Mouse (Mus musculus): ENCODE data around the gene Prg4. TPM values are rescaled to one million over a fixed set of nuclear protein-coding genes. Genes with fewer than 3 reads are reported as not detected.

The Prg4 gene
- 0.74 and 0.87 TPM in 2 replicates for polyA plus RNA-seq (2014; fragmentation: Nextera tagmentation; extraction: Ambion mirVana)

DNA sequence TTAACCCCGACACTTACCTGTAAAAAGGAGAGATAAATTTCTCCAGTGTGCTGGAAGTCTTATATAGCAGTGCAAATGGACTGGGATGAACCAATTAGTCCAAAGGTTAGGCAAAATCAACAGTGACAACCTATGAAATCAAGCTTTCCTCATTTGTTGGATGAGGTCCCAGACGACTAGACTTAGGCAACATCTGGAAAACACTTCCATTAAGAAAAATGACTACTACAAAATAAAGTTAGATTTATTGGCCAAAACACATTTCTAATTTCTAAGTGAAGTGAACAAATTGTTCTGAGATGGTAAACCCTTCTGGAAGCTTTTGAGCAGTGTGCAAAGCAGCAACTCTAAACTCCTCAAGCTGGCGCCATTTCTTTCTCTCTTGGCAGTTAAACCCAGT lies at the start of gene Prg4:
TSS of gene Prg4 (minus strand) at position 34 of the 400 bp plus-strand sequence.
- H3K9ac ChIP-seq (replicated peaks; ENCODE audit: low read length) = no peak within 1 kb of the TSS
- H3K4me2 ChIP-seq (ENCODE audit: low read length) = no peak within 1 kb of the TSS
- DNase-seq (no peak), ATAC-seq (ENCODE audit: low FRiP score, low TSS enrichment) (no peak)
- no peak within 1 kb of the TSS for H3K27ac ChIP-seq (replicated peaks; ENCODE audit: low read depth, low read length)
- WGBS = 95% methylated on average over 3 of the region's 3 CpGs
- H3K9me3 ChIP-seq (ENCODE audit: control insufficient read depth, low read length) = no peaks in the 10 kb centered on the region
- H3K4me1 ChIP-seq (ENCODE audit: control insufficient read depth, insufficient read depth, low read length) = no peaks in the 10 kb centered on the region
- no peak within 1 kb of the TSS for H3K4me3 ChIP-seq (replicated peaks; ENCODE audit: low read depth, low read length)
- H3K27me3 ChIP-seq (ENCODE audit: control insufficient read depth, insufficient read depth, low read length) = no peaks in the 10 kb centered on the region
- H3K36me3 ChIP-seq (ENCODE audit: control insufficient read depth, insufficient read depth, low read length) = no peaks in the 10 kb centered on the region

GRCm38 (mm10) chr1:150513041-150513440 lies 47.1 kb upstream of the Prg4 start:
- Histone ChIP-seq H3K4me1 (ENCODE audit: control insufficient read depth, insufficient read depth, low read length) (no peaks in the 10 kb centered on the region), H3K27ac (replicated peaks; ENCODE audit: low read depth, low read length) (no peak overlapping the region), H3K4me3 (replicated peaks; ENCODE audit: low read depth, low read length) (no peak overlapping the region), H3K27me3 (ENCODE audit: control insufficient read depth, insufficient read depth, low read length) (no peaks in the 10 kb centered on the region), H3K4me2 (ENCODE audit: low read length) (no peak overlapping the region), H3K36me3 (ENCODE audit: control insufficient read depth, insufficient read depth, low read length) (no peaks in the 10 kb centered on the region), H3K9ac (replicated peaks; ENCODE audit: low read length) (no peak overlapping the region), H3K9me3 (ENCODE audit: control insufficient read depth, low read length) (no peaks in the 10 kb centered on the region)
- DNase-seq = no peak
- WGBS = 90% methylated on average over 2 of the region's 2 CpGs
- no peak for ATAC-seq (ENCODE audit: low FRiP score, low TSS enrichment)

DNA sequence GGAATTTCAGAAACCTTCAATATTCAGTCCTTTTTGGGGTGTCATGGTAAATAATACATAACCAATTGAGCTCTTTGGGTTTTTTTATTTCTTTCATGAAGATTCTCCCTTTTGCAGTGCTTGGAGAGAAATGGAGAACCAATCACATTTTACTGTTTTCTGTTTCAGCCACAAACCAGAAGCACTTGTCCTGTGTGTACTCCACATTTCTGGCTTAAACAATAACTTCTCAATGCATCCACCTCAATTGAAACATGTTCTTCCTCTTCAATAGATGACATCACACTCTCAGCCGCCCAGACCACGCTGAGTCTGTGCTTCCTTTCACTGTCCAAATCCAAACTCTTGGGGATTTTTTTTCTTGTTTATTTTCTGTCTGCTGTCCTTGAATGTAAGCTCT lies 39.8 kb upstream of the Prg4 start:
- no peak overlapping the region for H3K27ac ChIP-seq (replicated peaks; ENCODE audit: low read depth, low read length)
- H3K4me1 ChIP-seq (ENCODE audit: control insufficient read depth, insufficient read depth, low read length) = no peaks in the 10 kb centered on the region
- no peak overlapping the region for H3K4me3 ChIP-seq (replicated peaks; ENCODE audit: low read depth, low read length)
- no peaks in the 10 kb centered on the region for H3K27me3 ChIP-seq (ENCODE audit: control insufficient read depth, insufficient read depth, low read length)
- no peak overlapping the region for H3K4me2 ChIP-seq (ENCODE audit: low read length)
- H3K36me3 ChIP-seq (ENCODE audit: control insufficient read depth, insufficient read depth, low read length) = no peaks in the 10 kb centered on the region
- DNase-seq (no peak), ATAC-seq (ENCODE audit: low FRiP score, low TSS enrichment) (no peak)
- 73% methylated on average over 2 of the region's 2 CpGs for WGBS
- no peak overlapping the region for H3K9ac ChIP-seq (replicated peaks; ENCODE audit: low read length)
- H3K9me3 ChIP-seq (ENCODE audit: control insufficient read depth, low read length) = no peaks in the 10 kb centered on the region

- H3K27me3 ChIP-seq (ENCODE audit: control insufficient read depth, insufficient read depth, low read length) = no peaks in the 10 kb centered on the region
- H3K9me3 ChIP-seq (ENCODE audit: control insufficient read depth, low read length) = peaks cover 7% of the 10 kb centered on the region; the same call in 1 of the 2 replicates
- WGBS = 92% methylated on average over 4 of the region's 4 CpGs
- H3K9ac ChIP-seq (replicated peaks; ENCODE audit: low read length) = no peak overlapping the region
- no peaks in the 10 kb centered on the region for H3K36me3 ChIP-seq (ENCODE audit: control insufficient read depth, insufficient read depth, low read length)
- ATAC-seq (ENCODE audit: low FRiP score, low TSS enrichment) (no peak), DNase-seq (no peak)
- H3K4me2 ChIP-seq (ENCODE audit: low read length) = no peak overlapping the region
- H3K4me1 ChIP-seq (ENCODE audit: control insufficient read depth, insufficient read depth, low read length) = no peaks in the 10 kb centered on the region
- no peak overlapping the region for H3K27ac ChIP-seq (replicated peaks; ENCODE audit: low read depth, low read length)
- no peak overlapping the region for H3K4me3 ChIP-seq (replicated peaks; ENCODE audit: low read depth, low read length)
Measured at GRCm38 (mm10) chr1:150503321-150503720, 37.4 kb upstream of the Prg4 start.

GRCm38 (mm10) chr1:150498177-150498576 lies 32.2 kb upstream of the Prg4 start:
- Histone ChIP-seq H3K27me3 (ENCODE audit: control insufficient read depth, insufficient read depth, low read length) (no peaks in the 10 kb centered on the region), H3K36me3 (ENCODE audit: control insufficient read depth, insufficient read depth, low read length) (no peaks in the 10 kb centered on the region), H3K4me3 (replicated peaks; ENCODE audit: low read depth, low read length) (no peak overlapping the region), H3K9ac (replicated peaks; ENCODE audit: low read length) (no peak overlapping the region), H3K4me1 (ENCODE audit: control insufficient read depth, insufficient read depth, low read length) (no peaks in the 10 kb centered on the region), H3K4me2 (ENCODE audit: low read length) (no peak overlapping the region), H3K9me3 (ENCODE audit: control insufficient read depth, low read length) (peaks cover 10% of the 10 kb centered on the region; the same call in 1 of the 2 replicates), H3K27ac (replicated peaks; ENCODE audit: low read depth, low read length) (no peak overlapping the region)
- WGBS = 91% methylated on average over 2 of the region's 2 CpGs
- ATAC-seq (ENCODE audit: low FRiP score, low TSS enrichment) (no peak), DNase-seq (no peak)

- no peaks in the 10 kb centered on the region for H3K4me1 ChIP-seq (ENCODE audit: control insufficient read depth, insufficient read depth, low read length)
- WGBS = 74% methylated on average over 2 of the region's 2 CpGs
- H3K9me3 ChIP-seq (ENCODE audit: control insufficient read depth, low read length) = peaks cover 10% of the 10 kb centered on the region; the same call in 1 of the 2 replicates
- H3K27me3 ChIP-seq (ENCODE audit: control insufficient read depth, insufficient read depth, low read length) = no peaks in the 10 kb centered on the region
- H3K9ac ChIP-seq (replicated peaks; ENCODE audit: low read length) = no peak overlapping the region
- ATAC-seq (ENCODE audit: low FRiP score, low TSS enrichment) = no peak
- no peak for DNase-seq
- H3K27ac ChIP-seq (replicated peaks; ENCODE audit: low read depth, low read length) = no peak overlapping the region
- H3K36me3 ChIP-seq (ENCODE audit: control insufficient read depth, insufficient read depth, low read length) = no peaks in the 10 kb centered on the region
- H3K4me2 ChIP-seq (ENCODE audit: low read length) = no peak overlapping the region
- H3K4me3 ChIP-seq (replicated peaks; ENCODE audit: low read depth, low read length) = no peak overlapping the region
Measured at GRCm38 (mm10) chr1:150497690-150498089, 31.7 kb upstream of the Prg4 start.

- no peak overlapping the region for H3K4me3 ChIP-seq (replicated peaks; ENCODE audit: low read depth, low read length)
- no peak overlapping the region for H3K27ac ChIP-seq (replicated peaks; ENCODE audit: low read depth, low read length)
- no peak overlapping the region for H3K4me2 ChIP-seq (ENCODE audit: low read length)
- H3K4me1 ChIP-seq (ENCODE audit: control insufficient read depth, insufficient read depth, low read length) = no peaks in the 10 kb centered on the region
- DNase-seq (no peak), ATAC-seq (ENCODE audit: low FRiP score, low TSS enrichment) (no peak)
- no peaks in the 10 kb centered on the region for H3K27me3 ChIP-seq (ENCODE audit: control insufficient read depth, insufficient read depth, low read length)
- peaks cover 10% of the 10 kb centered on the region; the same call in 1 of the 2 replicates for H3K9me3 ChIP-seq (ENCODE audit: control insufficient read depth, low read length)
- 86% methylated on average over 6 of the region's 6 CpGs for WGBS
- H3K9ac ChIP-seq (replicated peaks; ENCODE audit: low read length) = no peak overlapping the region
- H3K36me3 ChIP-seq (ENCODE audit: control insufficient read depth, insufficient read depth, low read length) = no peaks in the 10 kb centered on the region
Measured at GRCm38 (mm10) chr1:150496626-150497302, 30.8 kb upstream of the Prg4 start.

DNA sequence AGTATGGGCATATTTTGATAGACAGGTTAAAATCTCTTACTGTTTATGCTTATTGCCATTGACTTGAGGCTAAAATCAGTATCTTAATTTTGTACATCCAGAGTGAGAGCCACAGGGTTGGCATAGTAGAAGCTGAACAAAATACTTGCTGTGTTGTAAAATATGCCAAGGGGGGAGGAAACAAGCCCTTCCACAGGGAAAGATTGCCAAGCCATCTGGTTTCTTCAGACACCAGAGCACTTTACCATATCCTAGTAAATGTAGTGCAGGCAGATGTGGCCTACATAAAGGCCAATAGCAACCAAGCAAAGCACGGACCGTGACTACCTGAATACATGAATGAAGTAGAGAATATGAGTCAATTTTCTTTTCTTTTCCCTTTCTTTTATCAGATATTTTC lies 23.2 kb upstream of the Prg4 start:
- Histone ChIP-seq H3K4me3 (replicated peaks; ENCODE audit: low read depth, low read length) (no peak overlapping the region), H3K9me3 (ENCODE audit: control insufficient read depth, low read length) (no peaks in the 10 kb centered on the region), H3K27me3 (ENCODE audit: control insufficient read depth, insufficient read depth, low read length) (no peaks in the 10 kb centered on the region), H3K4me1 (ENCODE audit: control insufficient read depth, insufficient read depth, low read length) (no peaks in the 10 kb centered on the region), H3K36me3 (ENCODE audit: control insufficient read depth, insufficient read depth, low read length) (no peaks in the 10 kb centered on the region), H3K9ac (replicated peaks; ENCODE audit: low read length) (no peak overlapping the region), H3K4me2 (ENCODE audit: low read length) (no peak overlapping the region), H3K27ac (replicated peaks; ENCODE audit: low read depth, low read length) (no peak overlapping the region)
- DNase-seq (no peak), ATAC-seq (ENCODE audit: low FRiP score, low TSS enrichment) (no peak)
- WGBS = 93% methylated on average over 2 of the region's 2 CpGs

DNA sequence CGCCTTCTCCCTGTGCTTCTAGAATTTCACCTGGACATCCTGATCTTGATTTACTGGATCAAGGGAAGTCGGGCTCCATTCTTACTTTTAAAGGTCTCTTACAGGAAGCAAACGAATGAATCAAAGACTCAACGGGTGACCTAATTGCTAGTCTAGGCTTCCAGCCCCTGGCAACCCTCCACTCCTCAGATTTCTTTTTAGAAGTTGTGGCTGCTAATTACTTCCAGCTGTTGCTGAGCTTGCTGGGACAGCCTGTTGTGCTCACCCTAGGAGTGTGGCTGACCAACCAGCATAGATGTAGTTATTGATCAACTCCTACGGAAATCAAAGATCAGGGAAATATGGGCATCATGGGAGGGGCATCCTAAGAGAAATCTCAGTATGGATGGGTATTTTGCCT lies 14.7 kb upstream of the Prg4 start:
- no peaks in the 10 kb centered on the region for H3K27me3 ChIP-seq (ENCODE audit: control insufficient read depth, insufficient read depth, low read length)
- 92% methylated on average over 5 of the region's 5 CpGs for WGBS
- no peaks in the 10 kb centered on the region for H3K36me3 ChIP-seq (ENCODE audit: control insufficient read depth, insufficient read depth, low read length)
- H3K9ac ChIP-seq (replicated peaks; ENCODE audit: low read length) = no peak overlapping the region
- no peak overlapping the region for H3K27ac ChIP-seq (replicated peaks; ENCODE audit: low read depth, low read length)
- no peaks in the 10 kb centered on the region for H3K9me3 ChIP-seq (ENCODE audit: control insufficient read depth, low read length)
- H3K4me2 ChIP-seq (ENCODE audit: low read length) = no peak overlapping the region
- no peak overlapping the region for H3K4me3 ChIP-seq (replicated peaks; ENCODE audit: low read depth, low read length)
- no peaks in the 10 kb centered on the region for H3K4me1 ChIP-seq (ENCODE audit: control insufficient read depth, insufficient read depth, low read length)
- DNase-seq (no peak), ATAC-seq (ENCODE audit: low FRiP score, low TSS enrichment) (no peak)
